Mouse (Mus musculus): Measurements from ENCODE around the gene Card11.

The Card11 gene

GRCm38 (mm10) chr5:141000349-141000748, at the start of gene Card11:
TSS of gene Card11 (minus strand) at chr5:141000582.
- no peak for DNase-seq (ENCODE audit: low spot score in 2 of 2)

GRCm38 (mm10) chr5:141047651-141048218, 47.4 kb upstream of the Card11 start:
- no peak for DNase-seq (ENCODE audit: low spot score in 2 of 2)

- DNase-seq (ENCODE audit: low spot score in 2 of 2), result no peak
Observed at GRCm38 (mm10) chr5:141044976-141045375, 44.6 kb upstream of the Card11 start.

- DNase-seq (ENCODE audit: low spot score in 2 of 2), result no peak
Observed at GRCm38 (mm10) chr5:141043654-141044447, 43.5 kb upstream of the Card11 start.

GRCm38 (mm10) chr5:141042406-141042805, 42.0 kb upstream of the Card11 start:
- no peak for DNase-seq (ENCODE audit: low spot score in 2 of 2)

- DNase-seq (ENCODE audit: low spot score in 2 of 2), result no peak
Observed at GRCm38 (mm10) chr5:141040846-141041245, 40.5 kb upstream of the Card11 start.

GRCm38 (mm10) chr5:141038342-141038741, 38.0 kb upstream of the Card11 start:
- no peak for DNase-seq (ENCODE audit: low spot score in 2 of 2)

- no peak for DNase-seq (ENCODE audit: low spot score in 2 of 2)
Observed at GRCm38 (mm10) chr5:141035346-141035745, 35.0 kb upstream of the Card11 start.

GRCm38 (mm10) chr5:141034301-141034700, 33.9 kb upstream of the Card11 start:
- DNase-seq (ENCODE audit: low spot score in 2 of 2), result no peak

GRCm38 (mm10) chr5:141033001-141033400, 32.6 kb upstream of the Card11 start:
- DNase-seq (ENCODE audit: low spot score in 2 of 2), result no peak

- DNase-seq (ENCODE audit: low spot score in 2 of 2), result no peak
Observed at GRCm38 (mm10) chr5:141029364-141029763, 29.0 kb upstream of the Card11 start.

GRCm38 (mm10) chr5:141025635-141026034, 25.3 kb upstream of the Card11 start:
- no peak for DNase-seq (ENCODE audit: low spot score in 2 of 2)

GRCm38 (mm10) chr5:141024435-141024834, 24.1 kb upstream of the Card11 start:
- DNase-seq (ENCODE audit: low spot score in 2 of 2), result no peak

- DNase-seq (ENCODE audit: low spot score in 2 of 2), result no peak
Observed at GRCm38 (mm10) chr5:141017927-141018700, 17.7 kb upstream of the Card11 start.

- DNase-seq (ENCODE audit: low spot score in 2 of 2), result no peak
Observed at GRCm38 (mm10) chr5:141016082-141016481, 15.7 kb upstream of the Card11 start.

GRCm38 (mm10) chr5:141014216-141014615, 13.8 kb upstream of the Card11 start:
- DNase-seq (ENCODE audit: low spot score in 2 of 2), result no peak

- DNase-seq (ENCODE audit: low spot score in 2 of 2), result no peak
Observed at GRCm38 (mm10) chr5:141013465-141013864, 13.1 kb upstream of the Card11 start.

- DNase-seq (ENCODE audit: low spot score in 2 of 2), result no peak
Observed at GRCm38 (mm10) chr5:141005491-141005890, 5.1 kb upstream of the Card11 start.

GRCm38 (mm10) chr5:141004078-141004763, 3.8 kb upstream of the Card11 start:
- DNase-seq (ENCODE audit: low spot score in 2 of 2), result no peak

- no peak for DNase-seq (ENCODE audit: low spot score in 2 of 2)
Observed at GRCm38 (mm10) chr5:140999178-140999672, 1.2 kb downstream of the Card11 start.

- no peak for DNase-seq (ENCODE audit: low spot score in 2 of 2)
Observed at GRCm38 (mm10) chr5:140997767-140998166, 2.6 kb downstream of the Card11 start.

All from frontal cortex, postnatal 25 days (tissue).